Mouse (Mus musculus) gastrocnemius, postnatal 4 days (tissue): Measurements from ENCODE around the gene Cnot11. TPM values are rescaled to one million over a fixed set of nuclear protein-coding genes. Genes with fewer than 3 reads are reported as not detected.

Experiments used
- DNase-seq, 2 experiments: peaks; one replicate each; pipeline ENCODE4 v3.0.0; 2021 to 2022; ENCODE audit warnings: low spot score in 2 of 2, mixed read lengths in 2 of 2
- long read RNA-seq, 2 experiments: library from polyadenylated mRNA; stranded (forward); transcript quantifications; one replicate each; pipeline ENCODE4 v2.0.0; 2021
- total RNA-seq, 2 experiments: library from RNA; stranded (reverse); gene quantifications; 2 replicates each; pipeline ENCODE4 v1.2.3; 2021

Cnot11 gene
- total RNA-seq, result 10 to 100 TPM; 20.0 to 21.8 TPM
- long read RNA-seq, experiment 1, transcript Cnot11-201 (7 exons, 3,162 nt), result major isoform, 37 of 44 reads
- long read RNA-seq, experiment 1, partial matches to known transcripts, result 3 of 44 reads
- long read RNA-seq, experiment 1, other reads (novel, unspliced or antisense), result 4 of 44 reads
- long read RNA-seq, experiment 2, transcript Cnot11-201 (7 exons, 3,162 nt), result major isoform, 41 of 47 reads
- long read RNA-seq, experiment 2, partial matches to known transcripts, result 1 of 47 reads
- long read RNA-seq, experiment 2, other reads (novel, unspliced or antisense), result 4 of 47 reads

GRCm38 (mm10) chr1:39534831-39535230, at the start of gene Cnot11:
Gene Cnot11, plus strand, starts transcription at chr1:39534992.
- DNase-seq, result no peak

DNA sequence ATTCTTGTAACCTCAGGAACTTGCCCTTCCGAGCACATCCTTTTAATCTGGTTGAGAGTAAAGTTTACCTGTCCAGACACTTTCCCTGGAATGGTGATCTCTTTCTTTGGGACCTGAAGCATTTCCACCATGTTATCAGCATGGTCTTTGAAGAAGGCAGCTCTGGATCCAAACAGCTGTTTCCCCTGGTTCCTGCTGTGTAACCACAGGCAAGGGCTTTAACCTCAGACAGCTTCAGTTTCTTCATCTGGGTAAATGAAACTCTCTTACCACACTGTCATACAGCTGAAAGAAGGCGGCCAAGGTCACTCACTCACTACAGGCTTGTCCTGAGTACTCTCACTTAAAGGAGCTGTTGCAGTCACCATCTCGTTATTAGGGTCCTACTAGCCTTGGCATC, 47.4 kb upstream of the Cnot11 start:
- no peak for DNase-seq

DNA sequence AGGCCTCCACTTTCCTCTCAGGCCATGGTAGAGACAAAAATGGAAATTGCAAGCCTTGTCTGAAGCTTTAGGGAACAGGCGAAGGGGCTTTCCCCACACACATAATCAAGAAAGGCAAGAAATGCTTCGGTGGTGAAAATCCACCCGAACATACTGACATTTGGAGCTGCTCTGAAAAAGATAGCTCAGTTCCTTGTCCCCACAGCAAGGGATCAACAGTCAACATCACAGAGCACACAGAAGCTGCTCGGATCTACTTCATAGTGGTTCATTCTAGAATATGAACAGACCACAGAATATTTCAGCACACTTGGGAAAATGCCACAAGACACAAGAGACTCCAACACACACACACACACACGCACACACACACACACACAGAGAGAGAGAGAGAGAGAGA, 41.6 kb upstream of the Cnot11 start:
- no peak for DNase-seq

DNA sequence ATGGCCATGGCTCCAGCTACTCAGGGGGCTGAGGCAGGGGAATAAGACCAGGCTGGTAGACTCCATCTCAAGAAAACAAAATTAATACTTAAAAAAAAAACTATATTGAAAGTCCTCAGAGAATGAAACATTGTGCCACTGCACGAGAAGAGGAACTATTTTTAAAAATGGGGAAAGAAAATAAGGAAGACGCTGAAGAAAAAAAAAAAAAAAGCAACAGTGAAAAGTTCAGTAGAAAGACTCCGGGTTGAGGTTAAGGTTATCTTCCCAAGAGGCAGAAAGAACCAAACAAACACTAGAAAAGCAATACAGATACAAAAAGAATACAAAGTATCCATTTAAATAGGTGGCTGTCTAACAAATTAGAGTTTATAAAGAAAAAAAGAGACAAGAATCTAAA, 41.1 kb upstream of the Cnot11 start:
- no peak for DNase-seq

DNA sequence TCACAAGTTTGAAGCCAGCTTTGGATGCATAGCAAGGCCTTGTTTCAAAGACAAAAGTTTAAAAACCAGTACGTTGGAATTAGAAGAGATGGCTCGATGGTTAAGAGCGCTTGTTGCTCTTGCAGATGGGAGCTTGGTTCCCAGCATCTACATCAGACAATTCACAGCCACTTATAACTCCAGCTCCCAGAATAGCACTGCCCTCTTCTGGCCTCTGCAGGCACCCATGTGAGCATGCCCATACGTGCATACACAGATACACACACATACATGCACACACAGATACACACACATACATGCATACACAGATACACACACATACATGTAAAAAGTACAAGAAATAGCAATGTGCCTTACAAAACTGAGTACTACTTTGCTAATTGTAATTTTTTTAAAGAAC, 37.8 kb upstream of the Cnot11 start:
- DNase-seq, result no peak

- DNase-seq, result no peak
Measured at GRCm38 (mm10) chr1:39497748-39498147, 37.0 kb upstream of the Cnot11 start.

DNA sequence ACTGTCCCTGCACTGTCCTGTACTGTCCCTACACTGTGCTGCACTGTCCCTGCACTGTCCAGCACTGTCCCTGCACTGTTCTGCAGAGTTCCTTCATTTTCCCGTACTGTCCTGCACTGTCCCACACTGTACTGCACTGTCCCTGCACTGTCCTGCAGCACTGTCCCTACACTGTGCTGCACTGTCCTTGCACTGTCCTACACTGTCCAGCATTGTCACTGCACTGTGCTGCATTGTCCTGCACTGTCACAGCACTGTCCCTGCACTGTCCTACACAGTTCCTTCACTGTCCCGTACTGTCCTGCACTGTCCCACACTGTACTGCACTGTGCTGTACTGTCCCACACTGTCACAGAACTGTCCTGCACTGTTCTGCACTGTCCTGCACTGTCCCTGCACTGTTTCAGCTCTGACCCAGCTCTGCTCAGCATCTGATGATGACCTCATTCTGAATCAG, 35.3 kb upstream of the Cnot11 start:
- DNase-seq, result no peak

DNA sequence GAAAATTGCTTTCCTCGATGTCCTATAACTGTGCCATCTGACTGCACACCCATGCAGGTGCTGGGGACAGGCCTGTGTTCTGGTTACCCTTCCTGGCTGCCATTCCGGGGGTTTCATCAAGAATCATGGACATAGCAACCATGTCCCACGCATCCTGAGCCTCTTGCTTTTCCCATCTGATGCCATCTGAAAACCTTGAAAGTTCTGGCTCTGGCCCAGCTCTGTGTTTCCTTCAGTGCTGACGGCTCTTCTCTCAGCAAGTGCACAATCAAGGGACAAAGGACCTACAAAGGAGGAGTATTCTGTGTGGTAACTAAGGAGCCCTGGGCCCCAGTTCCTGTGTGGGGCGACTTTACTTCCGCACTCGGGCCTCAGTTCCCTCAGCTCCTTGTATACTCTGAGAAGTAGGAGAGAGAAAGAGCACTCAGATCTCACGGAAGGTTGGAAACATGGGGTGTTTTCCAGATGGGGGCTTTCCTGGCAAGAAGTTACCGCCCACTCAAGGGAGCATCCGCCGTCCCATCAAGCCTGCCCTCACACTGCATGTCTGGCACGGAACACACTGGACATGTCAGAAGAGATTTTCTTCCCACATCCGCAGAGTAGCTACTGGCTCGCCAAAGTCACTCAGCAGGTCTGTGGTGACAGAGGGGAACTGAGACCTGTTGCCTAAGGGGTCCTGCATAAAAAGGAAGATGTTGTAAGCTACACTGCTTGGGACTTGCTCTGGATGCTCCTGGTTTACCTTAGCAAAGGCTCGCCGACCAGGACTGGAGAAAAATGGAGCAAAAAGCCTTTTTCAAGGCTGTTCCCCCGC, 31.8 kb upstream of the Cnot11 start:
- DNase-seq, result no peak

- no peak for DNase-seq
Measured at GRCm38 (mm10) chr1:39504261-39504660, 30.5 kb upstream of the Cnot11 start.

- DNase-seq, result no peak
Measured at GRCm38 (mm10) chr1:39505600-39505999, 29.2 kb upstream of the Cnot11 start.

- DNase-seq, result no peak
Measured at GRCm38 (mm10) chr1:39511775-39512174, 23.0 kb upstream of the Cnot11 start.

GRCm38 (mm10) chr1:39512183-39512582, 22.6 kb upstream of the Cnot11 start:
- DNase-seq, result no peak

DNA sequence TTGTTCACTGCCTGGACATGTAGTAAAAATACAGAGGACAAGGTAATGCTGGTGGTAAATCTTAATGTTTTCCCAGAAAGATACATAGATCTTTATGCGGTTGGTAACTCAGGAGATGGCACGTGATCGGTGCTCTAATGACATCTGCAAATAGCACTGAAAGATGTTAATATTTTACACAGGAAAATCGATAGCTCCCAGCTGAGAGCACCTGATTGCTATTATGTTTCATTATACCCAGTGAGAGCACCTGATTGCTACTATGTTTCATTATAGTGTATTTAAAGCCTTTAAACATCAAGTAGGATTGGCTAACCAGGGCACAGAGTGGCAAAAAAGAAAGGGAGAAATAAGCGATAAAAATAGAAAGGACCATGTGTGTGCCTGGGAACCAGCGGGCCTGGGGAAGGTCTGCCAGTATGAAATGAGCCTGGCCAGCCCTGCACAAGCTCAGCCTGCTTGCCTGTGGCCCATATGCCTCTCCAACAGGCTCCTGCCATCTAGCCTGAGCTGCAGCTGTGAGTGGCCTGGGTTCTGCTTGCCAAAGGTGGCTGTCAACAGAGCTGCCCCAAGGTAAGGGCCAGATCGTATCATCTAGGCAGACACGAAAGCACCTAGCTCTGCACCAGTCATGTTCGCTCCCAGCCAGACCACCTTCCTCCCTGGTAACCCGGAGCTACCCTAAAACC, 19.3 kb upstream of the Cnot11 start:
- DNase-seq, result no peak

DNA sequence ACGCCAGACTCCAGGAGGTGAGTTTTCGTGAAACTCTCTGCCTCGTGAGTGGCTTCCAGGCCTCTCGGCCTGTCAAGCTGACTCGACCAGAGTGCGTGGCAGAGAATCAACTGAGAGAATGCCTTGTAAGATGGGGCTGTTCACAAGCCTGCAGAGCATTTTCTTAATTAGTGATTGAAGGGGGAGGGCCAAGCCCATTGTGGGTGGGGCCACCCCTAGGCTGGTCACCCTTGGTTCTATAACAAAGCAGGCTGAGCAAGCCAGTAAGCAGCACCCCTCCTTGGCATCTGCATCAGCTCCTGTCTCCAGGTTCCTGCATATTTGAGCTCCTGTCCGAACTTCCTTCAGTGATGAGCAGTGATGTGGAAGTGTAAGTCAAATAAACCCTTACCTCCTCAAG, 13.5 kb upstream of the Cnot11 start:
- DNase-seq, result no peak

GRCm38 (mm10) chr1:39522519-39522918, 12.3 kb upstream of the Cnot11 start:
- DNase-seq, result peak in 1 of 2 experiments; percentile 22

- no peak for DNase-seq
Measured at GRCm38 (mm10) chr1:39525763-39526162, 9.0 kb upstream of the Cnot11 start.

DNA sequence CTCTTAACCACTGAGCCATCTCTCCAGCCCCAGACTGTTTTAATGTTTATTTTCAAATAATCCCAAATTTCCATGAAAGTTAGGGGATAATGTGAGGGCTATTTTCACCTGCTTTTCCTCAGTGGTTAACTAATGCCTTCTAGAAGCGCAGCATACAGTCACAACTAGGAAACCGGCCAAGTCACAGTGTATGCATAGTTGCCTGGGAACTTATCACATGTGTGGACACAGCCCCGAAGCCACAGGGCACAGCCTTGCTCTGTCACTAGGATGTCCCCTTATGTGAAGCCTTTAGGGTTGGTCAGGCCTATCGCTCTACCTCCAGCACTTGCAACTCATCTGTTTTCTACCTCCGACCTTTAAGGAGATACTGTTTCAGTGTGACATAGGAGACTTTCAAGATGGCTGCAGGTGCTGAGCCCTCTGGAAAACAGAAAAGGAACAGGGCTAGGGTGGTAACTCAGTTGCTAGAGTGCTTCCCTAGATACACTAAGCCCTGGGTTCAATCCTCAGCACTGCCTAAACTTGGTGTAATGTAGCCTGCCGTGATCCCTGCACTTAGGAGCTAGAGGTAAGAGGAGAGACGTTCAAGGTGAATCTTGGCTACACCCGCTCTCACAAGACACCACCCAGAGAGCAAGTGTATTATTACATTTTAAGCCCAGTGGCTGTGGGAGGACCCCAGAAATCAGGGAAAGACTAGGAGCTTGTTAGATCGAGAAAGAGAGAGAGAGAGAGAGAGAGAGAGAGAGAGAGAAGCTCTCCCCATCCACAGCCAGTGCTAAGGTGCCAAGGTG, 8.2 kb upstream of the Cnot11 start:
- DNase-seq, result no peak

- DNase-seq, result peak; percentile 62 to 76
Measured at GRCm38 (mm10) chr1:39527432-39527831, 7.4 kb upstream of the Cnot11 start.

DNA sequence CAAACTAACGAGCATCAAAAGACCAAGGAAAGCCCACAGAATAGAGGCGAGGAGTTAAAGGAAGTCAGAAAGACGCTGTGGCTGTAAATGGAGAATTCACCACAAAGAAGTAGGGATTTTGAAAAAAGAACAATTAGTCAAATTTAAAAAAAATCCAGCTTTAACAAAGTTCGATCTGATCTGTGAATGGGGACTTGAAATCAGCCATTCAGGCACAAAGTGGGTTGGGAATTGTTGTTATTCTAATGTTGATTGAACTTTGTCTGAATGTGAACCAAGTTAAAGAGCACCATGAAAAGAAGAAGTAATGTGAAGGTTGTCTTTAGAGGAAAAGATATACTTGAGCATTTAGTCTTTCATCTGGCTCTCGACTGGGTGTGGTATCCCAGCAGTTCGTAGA, 6.5 kb upstream of the Cnot11 start:
- DNase-seq, result no peak

GRCm38 (mm10) chr1:39530258-39530943, 4.4 kb upstream of the Cnot11 start:
- peak; percentile 54 to 77 for DNase-seq

DNA sequence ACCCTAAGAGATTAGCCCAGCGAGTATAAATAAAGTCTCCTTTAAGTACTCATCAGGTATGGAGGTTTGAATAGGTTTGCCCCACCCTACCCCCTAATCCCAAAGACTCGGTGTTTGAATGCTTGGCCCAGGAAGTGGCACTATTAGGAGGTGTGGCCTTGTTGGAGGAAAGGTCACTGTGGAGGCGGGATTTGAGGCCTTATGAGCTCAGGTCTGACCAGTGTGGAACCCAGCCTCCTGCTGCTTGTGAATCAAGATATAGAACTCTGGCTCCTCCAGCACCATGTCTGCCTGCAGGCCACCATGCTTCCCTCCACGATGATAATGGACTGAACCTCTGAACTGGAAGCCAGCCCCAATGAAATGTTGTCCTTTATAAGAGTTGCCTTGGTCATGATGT, 3.8 kb upstream of the Cnot11 start:
- DNase-seq, result no peak
